ENCODE assay signal across 8 mouse cellular contexts in genomic region chr9:69948964-69949363, GRCm38 (mm10). TPM values are rescaled to one million over a fixed set of nuclear protein-coding genes. Genes with fewer than 3 reads are reported as not detected.
DNase-seq lines count a peak whose midpoint lies in the region; ATAC-seq lines count a peak whose summit lies in the region.

No protein-coding gene starts in this region.

- no peaks in the 10 kb centered on the region for H3K27me3 ChIP-seq in midbrain, embryonic 11.5 days (ENCODE audit: control insufficient read depth, insufficient read depth, low read length)
- no peaks in the 10 kb centered on the region for H3K27me3 ChIP-seq in midbrain, embryonic 15.5 days (replicated peaks)

- H3K27ac ChIP-seq in midbrain, embryonic 11.5 days (ENCODE audit: low read depth, low read length) = no peak overlapping the region
- H3K27ac ChIP-seq in midbrain, embryonic 15.5 days = no peak overlapping the region

- peak; percentile 21 to 58 for DNase-seq in adrenal gland, adult 18-20 months (ENCODE audit: low spot score in 2 of 2)
- DNase-seq in adrenal gland, postnatal 4 days (ENCODE audit: low spot score in 2 of 2) = no peak
- DNase-seq in midbrain, embryonic 11.5 days (ENCODE audit: low spot score, missing footprints) = peak; percentile 87
- peak; percentile 76 for DNase-seq in heart, postnatal 4 days
- DNase-seq in testis, postnatal 10 days (ENCODE audit: low spot score) = peak; percentile 79

- H3K4me3 ChIP-seq in midbrain, embryonic 11.5 days (ENCODE audit: low read depth, low read length) = no peak overlapping the region
- no peak overlapping the region for H3K4me3 ChIP-seq in midbrain, embryonic 15.5 days

- no peaks in the 10 kb centered on the region for H3K9me3 ChIP-seq in midbrain, embryonic 11.5 days (ENCODE audit: control insufficient read depth, low read length)
- H3K9me3 ChIP-seq in midbrain, embryonic 15.5 days = no peaks in the 10 kb centered on the region

- H3K4me2 ChIP-seq in midbrain, embryonic 11.5 days = no peak overlapping the region
- H3K4me2 ChIP-seq in midbrain, embryonic 15.5 days = no peak overlapping the region

- no peak overlapping the region for H3K9ac ChIP-seq in midbrain, embryonic 11.5 days (ENCODE audit: low read length)
- H3K9ac ChIP-seq in midbrain, embryonic 15.5 days = no peak overlapping the region

- WGBS in midbrain, embryonic 11.5 days = 16% methylated on average over 2 of the region's 2 CpGs
- 11% methylated on average over 2 of the region's 2 CpGs for WGBS in midbrain, embryonic 15.5 days

- no peaks in the 10 kb centered on the region for H3K4me1 ChIP-seq in midbrain, embryonic 11.5 days (ENCODE audit: control insufficient read depth, insufficient read depth, low read length)
- H3K4me1 ChIP-seq in midbrain, embryonic 15.5 days = no peaks in the 10 kb centered on the region

- H3K36me3 ChIP-seq in midbrain, embryonic 11.5 days (ENCODE audit: control insufficient read depth, insufficient read depth, low read length) = no peaks in the 10 kb centered on the region
- H3K36me3 ChIP-seq in midbrain, embryonic 15.5 days (replicated peaks) = no peaks in the 10 kb centered on the region

- ATAC-seq in midbrain, embryonic 11.5 days (ENCODE audit: low FRiP score) = no peak
- ATAC-seq in midbrain, embryonic 15.5 days (replicated peaks) = no peak
- peak; percentile 94 for ATAC-seq in common myeloid progenitor, adult 5-6 weeks (replicated peaks; ENCODE audit: low read depth, poor library complexity, severe bottlenecking)
- ATAC-seq in megakaryocyte progenitor cell, adult 5-6 weeks (replicated peaks; ENCODE audit: poor library complexity) = peak; percentile 78

RNA-seq across cellular contexts. Expression of gene Bnip2, which starts 40.3 kb away (rescaled TPM):
- 100 to 1,000 TPM; 103 to 105 TPM for total RNA-seq in adrenal gland, adult 18-20 months (2021)
- 100 to 1,000 TPM in 1 of 2 experiments, 10 to 100 TPM in 1; 98.8 to 109 TPM for total RNA-seq in adrenal gland, postnatal 4 days (2021)
- polyA plus RNA-seq in midbrain, embryonic 11.5 days (2014; fragmentation: Nextera tagmentation; extraction: Ambion mirVana) = 131 and 136 TPM in 2 replicates
- 73.8 and 78.7 TPM in 2 replicates for polyA plus RNA-seq in midbrain, embryonic 15.5 days (2015; fragmentation: Nextera tagmentation; extraction: Ambion mirVana)
- 127 and 129 TPM in 2 replicates for total RNA-seq in common myeloid progenitor, adult 5-6 weeks (2017)
- 100 to 1,000 TPM; 105 to 107 TPM for total RNA-seq in heart, postnatal 4 days (2021)
- 86.9 and 95.9 TPM in 2 replicates for total RNA-seq in megakaryocyte progenitor cell, adult 5-6 weeks (2015)
- 133 and 153 TPM in 2 replicates for total RNA-seq in megakaryocyte progenitor cell, adult 5-6 weeks (2017)

Comparison
In these comparisons a context has a peak if more than half of its experiments do, and no peak if none do; other contexts are left out.
1. DNase-seq: peak in adrenal gland, adult 18-20 months (2 of 2), midbrain, embryonic 11.5 days (single experiment), heart, postnatal 4 days (single experiment) and testis, postnatal 10 days (single experiment); none in adrenal gland, postnatal 4 days (0 of 2).
2. ATAC-seq: peak in common myeloid progenitor, adult 5-6 weeks (single experiment) and megakaryocyte progenitor cell, adult 5-6 weeks (single experiment); none in midbrain, embryonic 11.5 days (single experiment) and midbrain, embryonic 15.5 days (single experiment).